In genomic region chr9:14268578-14268977, GRCm38 (mm10) we compare ENCODE assay signal across 15 mouse cellular contexts.
"Had no signal": no experiment of that assay in that cellular context is flagged by ENCODE, and none has a peak within 500 bp of the region (broad histone marks: within the 10 kb centered on the region; RNA-seq: fewer than 3 reads in every experiment).

No protein-coding gene starts in this region.

- ATAC-seq: hindbrain, embryonic 16.5 days; intestine, embryonic 16.5 days had no signal

- DNase-seq: gastrocnemius, postnatal 14 days; gastrocnemius, postnatal 36 days; heart, adult 18-20 months; heart, postnatal 10 days; heart, postnatal 4 days; kidney, adult 11 months; kidney, adult 2 months; kidney, adult 9 months; kidney, postnatal 14 days; kidney, postnatal 36 days; layer of hippocampus, adult 9-11 months; liver; liver, embryonic 13.5 days had no signal
